Mouse (Mus musculus): Measurements from ENCODE around the gene Lalba. TPM values are rescaled to one million over a fixed set of nuclear protein-coding genes. Genes with fewer than 3 reads are reported as not detected.

Gene Lalba
- polyA plus RNA-seq, 1 experiment, result not detected

GRCm38 (mm10) chr15:98511386-98511928 is 28.9 kb upstream of the Lalba start:
- TF ChIP-seq CTCF (IDR thresholded peaks at IDR 0.05; ENCODE audit: low read depth, low read length) (no peak), POLR2A (IDR thresholded peaks at IDR 0.05; ENCODE audit: insufficient read depth, low read length) (no peak), EP300 (IDR thresholded peaks at IDR 0.05; ENCODE audit: insufficient read depth, low read depth, low read length) (no peak)

GRCm38 (mm10) chr15:98510438-98511385 is 28.2 kb upstream of the Lalba start:
- H3K9me3 ChIP-seq (replicated peaks; ENCODE audit: control insufficient read depth, insufficient read depth, low read length, poor library complexity, severe bottlenecking), result no peaks in the 10 kb centered on the region
- no peak overlapping the region for H3K9ac ChIP-seq (ENCODE audit: low read depth, poor library complexity, severe bottlenecking)
- no peaks in the 10 kb centered on the region for H3K27me3 ChIP-seq (ENCODE audit: control insufficient read depth, insufficient read depth, low read length, poor library complexity, severe bottlenecking)
- H3K4me3 ChIP-seq (ENCODE audit: low read depth, low read length), result peak overlapping the region; percentile 42
- H3K27ac ChIP-seq (ENCODE audit: insufficient read depth, low read length), result no peak overlapping the region
- H3K4me1 ChIP-seq (ENCODE audit: control insufficient read depth, insufficient read depth, low read length), result no peaks in the 10 kb centered on the region
- TF ChIP-seq POLR2A (IDR thresholded peaks at IDR 0.05; ENCODE audit: insufficient read depth, low read length) (no peak), CTCF (IDR thresholded peaks at IDR 0.05; ENCODE audit: low read depth, low read length) (peak; percentile 91)
- no peaks in the 10 kb centered on the region for H3K36me3 ChIP-seq (ENCODE audit: control insufficient read depth, insufficient read depth, low read length, poor library complexity, severe bottlenecking)

More at GRCm38 (mm10) chr15:98511386-98511928, 28.9 kb upstream of the Lalba start:
- Histone ChIP-seq H3K4me1 (ENCODE audit: control insufficient read depth, insufficient read depth, low read length) (no peaks in the 10 kb centered on the region), H3K27ac (ENCODE audit: insufficient read depth, low read length) (no peak overlapping the region), H3K36me3 (ENCODE audit: control insufficient read depth, insufficient read depth, low read length, poor library complexity, severe bottlenecking) (no peaks in the 10 kb centered on the region), H3K9ac (ENCODE audit: low read depth, poor library complexity, severe bottlenecking) (no peak overlapping the region), H3K27me3 (ENCODE audit: control insufficient read depth, insufficient read depth, low read length, poor library complexity, severe bottlenecking) (no peaks in the 10 kb centered on the region), H3K9me3 (replicated peaks; ENCODE audit: control insufficient read depth, insufficient read depth, low read length, poor library complexity, severe bottlenecking) (no peaks in the 10 kb centered on the region), H3K4me3 (ENCODE audit: low read depth, low read length) (no peak overlapping the region)

GRCm38 (mm10) chr15:98509387-98509786 is 26.9 kb upstream of the Lalba start:
- Histone ChIP-seq H3K4me1 (ENCODE audit: control insufficient read depth, insufficient read depth, low read length) (no peaks in the 10 kb centered on the region), H3K36me3 (ENCODE audit: control insufficient read depth, insufficient read depth, low read length, poor library complexity, severe bottlenecking) (no peaks in the 10 kb centered on the region), H3K27me3 (ENCODE audit: control insufficient read depth, insufficient read depth, low read length, poor library complexity, severe bottlenecking) (no peaks in the 10 kb centered on the region), H3K9ac (ENCODE audit: low read depth, poor library complexity, severe bottlenecking) (no peak overlapping the region), H3K9me3 (replicated peaks; ENCODE audit: control insufficient read depth, insufficient read depth, low read length, poor library complexity, severe bottlenecking) (no peaks in the 10 kb centered on the region), H3K4me3 (ENCODE audit: low read depth, low read length) (no peak overlapping the region), H3K27ac (ENCODE audit: insufficient read depth, low read length) (no peak overlapping the region)
- TF ChIP-seq CTCF (IDR thresholded peaks at IDR 0.05; ENCODE audit: low read depth, low read length) (no peak), EP300 (IDR thresholded peaks at IDR 0.05; ENCODE audit: insufficient read depth, low read depth, low read length) (no peak), POLR2A (IDR thresholded peaks at IDR 0.05; ENCODE audit: insufficient read depth, low read length) (no peak)

DNA sequence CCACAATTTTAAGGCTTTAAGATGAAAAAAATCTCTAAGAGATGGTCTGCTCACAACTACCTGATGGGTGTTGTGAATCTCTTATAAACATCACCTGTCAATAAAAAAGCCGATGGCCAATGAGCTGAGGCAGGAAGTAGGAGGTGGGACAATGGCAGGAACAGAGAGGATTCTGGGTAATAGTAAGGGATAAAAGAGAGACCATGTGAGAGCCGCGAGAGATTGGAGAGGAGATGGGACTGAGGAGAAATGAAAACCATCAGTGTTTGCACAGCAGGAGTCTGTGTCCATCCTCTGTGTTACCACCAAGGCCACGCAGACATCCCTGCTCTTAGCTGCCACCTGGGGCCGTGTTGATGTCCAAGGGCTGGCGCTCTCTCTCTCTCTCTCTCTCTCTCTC is 24.8 kb upstream of the Lalba start:
- TF ChIP-seq EP300 (IDR thresholded peaks at IDR 0.05; ENCODE audit: insufficient read depth, low read depth, low read length), result no peak
- peak; percentile 26 for TF ChIP-seq POLR2A (IDR thresholded peaks at IDR 0.05; ENCODE audit: insufficient read depth, low read length)
- H3K9me3 ChIP-seq (replicated peaks; ENCODE audit: control insufficient read depth, insufficient read depth, low read length, poor library complexity, severe bottlenecking), result no peaks in the 10 kb centered on the region
- no peak overlapping the region for H3K9ac ChIP-seq (ENCODE audit: low read depth, poor library complexity, severe bottlenecking)
- peak overlapping the region; percentile 57 for H3K4me3 ChIP-seq (ENCODE audit: low read depth, low read length)
- H3K27ac ChIP-seq (ENCODE audit: insufficient read depth, low read length), result no peak overlapping the region
- no peaks in the 10 kb centered on the region for H3K36me3 ChIP-seq (ENCODE audit: control insufficient read depth, insufficient read depth, low read length, poor library complexity, severe bottlenecking)
- H3K27me3 ChIP-seq (ENCODE audit: control insufficient read depth, insufficient read depth, low read length, poor library complexity, severe bottlenecking), result no peaks in the 10 kb centered on the region
- no peaks in the 10 kb centered on the region for H3K4me1 ChIP-seq (ENCODE audit: control insufficient read depth, insufficient read depth, low read length)

GRCm38 (mm10) chr15:98506253-98506957 is 23.9 kb upstream of the Lalba start:
- no peaks in the 10 kb centered on the region for H3K36me3 ChIP-seq (ENCODE audit: control insufficient read depth, insufficient read depth, low read length, poor library complexity, severe bottlenecking)
- TF ChIP-seq EP300 (IDR thresholded peaks at IDR 0.05; ENCODE audit: insufficient read depth, low read depth, low read length), result no peak
- no peak for TF ChIP-seq CTCF (IDR thresholded peaks at IDR 0.05; ENCODE audit: low read depth, low read length)
- no peak for TF ChIP-seq POLR2A (IDR thresholded peaks at IDR 0.05; ENCODE audit: insufficient read depth, low read length)
- no peak overlapping the region for H3K4me3 ChIP-seq (ENCODE audit: low read depth, low read length)
- H3K4me1 ChIP-seq (ENCODE audit: control insufficient read depth, insufficient read depth, low read length), result no peaks in the 10 kb centered on the region
- H3K9me3 ChIP-seq (replicated peaks; ENCODE audit: control insufficient read depth, insufficient read depth, low read length, poor library complexity, severe bottlenecking), result no peaks in the 10 kb centered on the region
- H3K27ac ChIP-seq (ENCODE audit: insufficient read depth, low read length), result no peak overlapping the region
- H3K27me3 ChIP-seq (ENCODE audit: control insufficient read depth, insufficient read depth, low read length, poor library complexity, severe bottlenecking), result no peaks in the 10 kb centered on the region
- H3K9ac ChIP-seq (ENCODE audit: low read depth, poor library complexity, severe bottlenecking), result no peak overlapping the region
